Mouse (Mus musculus) heart, adult 2 months (tissue): ENCODE results near the gene Krtap13-1.

Experiments
- CTCF ChIP-seq: fragments of 200-600 bp; IDR thresholded peaks from 2 replicates; pipeline ENCODE4 v1.8.1; 2022; ENCODE audit warnings: antibody characterized with exemption, mild to moderate bottlenecking, moderate library complexity
- EP300 ChIP-seq: fragments of 200-500 bp; IDR thresholded peaks from 2 replicates; pipeline ENCODE4 v1.6.1; 2011; ENCODE audit warnings: low read depth, low read length, control low read depth; ENCODE audit not compliant: insufficient read depth
- POLR2A ChIP-seq: fragments of 200-500 bp; IDR thresholded peaks from 2 replicates; pipeline ENCODE4 v1.6.1; 2011; ENCODE audit warnings: mild to moderate bottlenecking, low read depth, low read length, control low read depth; ENCODE audit not compliant: insufficient read depth

DNA sequence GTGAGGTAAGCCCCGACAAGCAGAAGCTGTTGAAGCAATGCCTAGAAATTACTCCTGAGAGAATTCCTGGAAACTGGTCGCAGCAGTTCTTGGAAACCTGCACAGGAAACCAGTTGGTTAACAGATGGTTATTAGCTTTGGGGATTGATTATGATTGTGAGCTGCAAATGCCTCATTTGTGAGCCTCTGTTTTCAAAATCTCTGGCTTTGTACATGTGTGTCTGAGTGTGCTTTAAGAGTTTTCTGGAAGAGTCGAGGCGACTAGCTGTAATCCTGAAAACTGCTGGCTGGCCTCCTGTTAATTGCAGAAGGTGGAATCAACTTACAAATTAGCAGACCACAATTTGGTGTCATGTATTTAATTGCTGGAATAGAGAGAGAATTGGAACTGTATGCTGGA, 19.3 kb downstream of the Krtap13-1 start:
- no peak for TF ChIP-seq CTCF
- TF ChIP-seq POLR2A: no peak
- no peak for TF ChIP-seq EP300
